Mouse (Mus musculus) G1E (cell line): ENCODE data around the gene Camta1. TPM values are rescaled to one million over a fixed set of nuclear protein-coding genes. Genes with fewer than 3 reads are reported as not detected.

Source experiments
- ATAC-seq: 2 replicates; pipeline ENCODE4 v1.8.0; 2016; ENCODE audit warnings: mild to moderate bottlenecking; ENCODE audit not compliant: insufficient number of reproducible peaks, poor library complexity, low FRiP score, severe bottlenecking; ENCODE audit errors: extremely low read depth
- DNase-seq: peaks from one replicate; pipeline ENCODE4 v3.0.0; 2012; ENCODE audit warnings: low spot score
- H3K27me3 ChIP-seq: 2 replicates; pipeline ENCODE4 v1.6.1; 2012; ENCODE audit warnings: mild to moderate bottlenecking, low read length, inconsistent platforms; ENCODE audit not compliant: insufficient read depth
- H3K36me3 ChIP-seq: replicated peaks from 2 replicates; pipeline ENCODE3; 2012; ENCODE audit warnings: mild to moderate bottlenecking, inconsistent platforms
- H3K4me1 ChIP-seq: 2 replicates; pipeline ENCODE4 v1.6.1; 2012; ENCODE audit warnings: low read depth, low read length, inconsistent platforms, mixed read lengths; ENCODE audit not compliant: insufficient read depth
- H3K4me3 ChIP-seq: 2 replicates; pipeline ENCODE4 v1.5.1; 2012; ENCODE audit warnings: low read depth, mild to moderate bottlenecking, inconsistent platforms, low read length, moderate library complexity, mixed read lengths
- H3K9me3 ChIP-seq: replicated peaks from 2 replicates; pipeline ENCODE4 v1.6.1; 2012; ENCODE audit warnings: inconsistent platforms
- CTCF ChIP-seq: IDR thresholded peaks from 2 replicates; pipeline ENCODE4 v1.5.1; 2012; ENCODE audit warnings: low read depth, low read length, inconsistent platforms, mixed read lengths
- GATA1 ChIP-seq: IDR thresholded peaks from 2 replicates; pipeline ENCODE4 v1.6.1; 2012; ENCODE audit warnings: borderline replicate concordance, low read length, inconsistent platforms, mixed read lengths
- GATA2 ChIP-seq: IDR thresholded peaks from 2 replicates; pipeline ENCODE4 v1.6.1; 2012; ENCODE audit warnings: low read depth, low read length, inconsistent platforms, borderline replicate concordance
- POLR2AphosphoS5 ChIP-seq: IDR thresholded peaks from 2 replicates; pipeline ENCODE4 v1.6.1; 2012; ENCODE audit warnings: low read depth, low read length, inconsistent platforms; ENCODE audit not compliant: insufficient replicate concordance
- TAL1 ChIP-seq: conservative IDR thresholded peaks from 2 replicates; pipeline ENCODE4 v1.6.1; 2012; ENCODE audit warnings: low read depth, low read length, inconsistent platforms, mixed read lengths
- polyA plus RNA-seq: library from polyadenylated mRNA; stranded (reverse); fragments of >175 nt; gene quantifications from 2 replicates; pipeline ENCODE4 v1.2.3, GENCODE M21; 2012
- total RNA-seq, 2 experiments: library from RNA; stranded (forward) in 1 of 2; stranded (reverse) in 1 of 2; fragments of 200-1000 nt in 1 of 2; fragments of >200 nt in 1 of 2; fragmentation: Nextera tagmentation in 1 of 2; gene quantifications; 2 replicates each; pipeline ENCODE4 v1.2.3; 2014 to 2017

Gene Camta1
- total and polyA plus RNA-seq, 3 experiments: 10.8 to 113 (median 25.7) TPM

DNA sequence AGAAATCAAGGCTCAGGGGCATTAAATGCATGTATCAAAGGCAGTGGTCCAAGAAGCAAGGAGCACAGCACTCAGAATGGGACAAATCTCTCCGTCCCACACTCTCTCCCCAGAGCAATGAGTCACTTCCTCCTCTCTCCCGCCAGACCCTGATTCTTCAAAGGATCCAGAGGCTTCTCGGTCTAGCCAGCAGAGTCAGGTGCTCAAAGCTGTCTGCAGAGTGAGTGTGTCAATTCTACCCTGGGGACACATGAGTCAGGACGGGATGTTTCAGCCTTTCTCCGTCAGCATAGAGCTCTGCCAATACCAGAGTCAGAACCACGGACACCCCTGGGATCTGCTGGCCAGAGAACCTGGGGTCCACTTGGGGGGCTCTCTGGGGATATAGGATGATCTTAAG is 226.9 kb downstream of the Camta1 start:
- TF ChIP-seq TAL1: no peak
- no peak for TF ChIP-seq POLR2AphosphoS5
- TF ChIP-seq CTCF: no peak
- TF ChIP-seq GATA2: no peak
- no peak for TF ChIP-seq GATA1
- DNase-seq (no peak), ATAC-seq (no peak)
- Histone ChIP-seq H3K4me3 (no peak overlapping the region), H3K36me3 (no peaks in the 10 kb centered on the region), H3K4me1 (no peaks in the 10 kb centered on the region), H3K9me3 (peaks cover 90% of the 10 kb centered on the region), H3K27me3 (no peaks in the 10 kb centered on the region)

DNA sequence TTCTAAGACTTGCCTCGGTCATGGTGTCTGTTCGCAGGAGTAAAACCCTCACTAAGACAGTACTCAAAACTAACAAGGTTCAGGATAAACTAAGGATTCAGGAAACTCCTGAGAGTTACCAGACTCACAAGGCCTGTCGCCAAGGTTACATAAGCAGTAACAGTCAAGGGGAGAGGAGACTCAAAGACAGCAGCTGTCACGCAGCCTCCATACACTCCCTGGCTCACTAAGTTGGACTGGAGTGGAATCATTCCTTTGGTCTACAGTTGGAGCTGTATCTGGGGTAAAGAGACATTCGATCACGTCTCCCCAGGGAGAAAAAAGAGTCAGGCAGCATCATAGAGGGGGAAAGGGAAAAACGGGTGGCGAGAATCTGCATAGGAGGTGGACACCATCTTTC is 227.9 kb downstream of the Camta1 start:
- H3K4me3 ChIP-seq: no peak overlapping the region
- no peaks in the 10 kb centered on the region for H3K36me3 ChIP-seq
- no peaks in the 10 kb centered on the region for H3K27me3 ChIP-seq
- no peaks in the 10 kb centered on the region for H3K4me1 ChIP-seq
- peaks cover 85% of the 10 kb centered on the region for H3K9me3 ChIP-seq
- ATAC-seq (no peak), DNase-seq (no peak)
- TF ChIP-seq TAL1 (no peak), GATA2 (no peak), CTCF (no peak), POLR2AphosphoS5 (no peak), GATA1 (no peak)

DNA sequence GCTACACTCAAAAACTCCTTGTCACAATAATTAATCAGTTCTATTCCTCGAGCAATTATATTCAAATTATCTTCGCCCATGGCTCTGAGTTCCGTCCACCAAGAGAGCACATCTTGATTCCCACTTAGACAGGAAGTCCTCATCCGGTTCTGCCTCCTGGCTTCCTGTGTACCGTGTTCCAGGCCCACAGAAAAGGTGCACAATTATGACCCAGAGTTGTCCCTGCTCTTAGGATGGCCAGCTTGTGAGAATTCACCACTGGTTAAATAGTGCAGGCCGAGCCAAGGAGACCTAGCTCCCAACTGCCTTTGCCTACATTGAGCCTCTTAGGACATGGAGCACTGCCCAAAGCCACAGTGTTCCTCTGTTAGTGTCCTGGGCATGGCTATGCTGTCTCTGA is 229.4 kb downstream of the Camta1 start:
- no peaks in the 10 kb centered on the region for H3K4me1 ChIP-seq

DNA sequence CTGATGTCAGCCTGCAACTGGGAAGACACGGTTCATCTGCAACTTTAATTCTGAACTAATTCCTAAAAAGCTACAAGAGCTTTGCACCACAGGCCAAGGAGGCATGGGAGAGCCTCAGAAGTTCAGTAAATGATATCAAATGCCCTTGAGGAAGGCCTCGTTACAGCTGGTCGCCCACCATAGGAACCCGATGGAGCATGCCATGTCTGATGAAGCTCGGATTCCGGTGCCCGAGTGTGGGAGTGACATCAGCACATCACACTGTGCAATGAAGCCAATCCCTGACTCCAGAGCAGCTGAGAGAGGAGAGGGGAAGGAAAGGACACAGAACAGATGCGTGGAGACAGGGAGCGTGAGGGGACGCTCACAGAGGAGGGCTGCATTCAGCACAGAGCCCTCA is 231.0 kb downstream of the Camta1 start:
- DNase-seq (no peak), ATAC-seq (no peak)
- peaks cover 85% of the 10 kb centered on the region for H3K9me3 ChIP-seq
- no peaks in the 10 kb centered on the region for H3K27me3 ChIP-seq
- no peaks in the 10 kb centered on the region for H3K4me1 ChIP-seq
- H3K36me3 ChIP-seq: no peaks in the 10 kb centered on the region
- TF ChIP-seq GATA1 (no peak), POLR2AphosphoS5 (no peak), TAL1 (no peak), GATA2 (no peak), CTCF (no peak)
- H3K4me3 ChIP-seq: no peak overlapping the region

More for the DNA sequence above, 229.4 kb downstream of the Camta1 start:
- TF ChIP-seq POLR2AphosphoS5 (no peak), TAL1 (no peak), GATA2 (no peak), GATA1 (no peak), CTCF (no peak)
- Histone ChIP-seq H3K4me3 (no peak overlapping the region), H3K9me3 (peaks cover 85% of the 10 kb centered on the region), H3K36me3 (no peaks in the 10 kb centered on the region), H3K27me3 (no peaks in the 10 kb centered on the region)
- ATAC-seq (no peak), DNase-seq (no peak)

DNA sequence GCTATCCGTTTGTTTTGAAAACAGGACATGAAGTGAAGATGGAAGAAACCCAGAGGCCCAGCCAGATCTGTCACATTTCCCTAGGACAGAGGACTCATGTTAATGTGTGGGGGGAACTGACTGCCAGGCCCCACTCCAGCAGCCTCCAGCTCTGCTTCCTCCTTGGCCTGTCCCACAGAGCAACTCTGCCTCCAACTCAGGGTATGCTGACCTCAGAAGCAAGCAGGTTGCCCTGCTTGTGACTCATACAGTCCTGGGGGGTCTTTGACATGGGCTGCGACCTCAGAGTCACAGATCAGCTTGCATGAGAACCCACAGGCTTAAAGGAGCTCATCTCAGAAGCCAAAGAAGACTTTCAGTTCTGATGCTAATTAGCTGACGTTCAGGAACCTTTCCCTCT is 231.4 kb downstream of the Camta1 start:
- Histone ChIP-seq H3K4me3 (no peak overlapping the region), H3K27me3 (no peaks in the 10 kb centered on the region), H3K4me1 (no peaks in the 10 kb centered on the region), H3K36me3 (no peaks in the 10 kb centered on the region), H3K9me3 (peaks cover 83% of the 10 kb centered on the region)
- DNase-seq (no peak), ATAC-seq (no peak)
- TF ChIP-seq POLR2AphosphoS5: no peak
- no peak for TF ChIP-seq GATA2
- no peak for TF ChIP-seq TAL1
- TF ChIP-seq CTCF: no peak
- no peak for TF ChIP-seq GATA1

DNA sequence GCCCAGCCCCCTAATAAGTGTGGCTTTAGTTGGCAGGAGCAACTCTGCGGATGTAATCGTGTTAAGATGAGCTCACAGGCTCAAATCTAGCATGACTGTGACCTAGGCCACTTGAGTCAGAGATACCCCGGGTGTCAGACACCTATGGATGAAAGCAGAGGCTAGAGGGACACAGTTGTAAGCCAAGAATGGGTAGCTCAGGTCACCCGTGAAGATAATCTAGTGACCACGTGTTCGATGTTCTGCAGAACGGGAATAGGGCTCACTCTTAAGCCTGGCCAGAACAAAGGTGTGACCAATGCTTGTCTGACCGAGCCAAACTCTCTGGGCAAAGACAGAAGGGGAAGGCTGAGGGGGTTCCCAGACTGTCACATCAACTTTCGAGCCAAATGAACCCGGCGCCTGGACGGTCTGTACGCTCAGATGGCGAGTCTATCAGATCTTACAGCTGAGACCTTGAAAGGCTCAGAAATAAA is 242.1 kb downstream of the Camta1 start:
- DNase-seq (no peak), ATAC-seq (no peak)
- H3K36me3 ChIP-seq: no peaks in the 10 kb centered on the region
- no peaks in the 10 kb centered on the region for H3K4me1 ChIP-seq
- H3K27me3 ChIP-seq: no peaks in the 10 kb centered on the region
- TF ChIP-seq TAL1: no peak
- no peak for TF ChIP-seq POLR2AphosphoS5
- TF ChIP-seq GATA1: no peak
- TF ChIP-seq CTCF: no peak
- TF ChIP-seq GATA2: no peak
- no peak overlapping the region for H3K4me3 ChIP-seq
- peaks cover 84% of the 10 kb centered on the region for H3K9me3 ChIP-seq
